Mouse (Mus musculus) hindbrain, embryonic 10.5 days (tissue): ENCODE results near the gene Fam169a. TPM values are rescaled to one million over a fixed set of nuclear protein-coding genes. Genes with fewer than 3 reads are reported as not detected.
"Not testable (repeated sequence)": the region's sequence is repeated elsewhere in the genome, so short reads cannot be mapped to it uniquely, and the experiment has no call there.

ENCODE experiments used
- DNase-seq: peaks from one replicate; pipeline ENCODE4 v3.0.0-alpha.2; 2017; ENCODE audit warnings: low spot score
- H3K27ac ChIP-seq: fragments of 300-500 bp; sonication (generic); 2 replicates; pipeline ENCODE4 v1.5.1; 2016; ENCODE audit warnings: mild to moderate bottlenecking, moderate library complexity
- H3K27me3 ChIP-seq: fragments of 300-500 bp; sonication (generic); 2 replicates; pipeline ENCODE4 v1.6.1; 2016; ENCODE audit warnings: mild to moderate bottlenecking; ENCODE audit not compliant: poor library complexity, insufficient read depth, severe bottlenecking
- H3K36me3 ChIP-seq: fragments of 300-500 bp; sonication (generic); 2 replicates; pipeline ENCODE4 v1.6.1; 2016; ENCODE audit warnings: mild to moderate bottlenecking, moderate library complexity
- H3K4me1 ChIP-seq: fragments of 300-500 bp; sonication (generic); replicated peaks from 2 replicates; pipeline ENCODE4 v1.6.1; 2016; ENCODE audit warnings: mild to moderate bottlenecking
- H3K4me3 ChIP-seq: fragments of 300-500 bp; sonication (generic); 2 replicates; pipeline ENCODE4 v1.5.1; 2016; ENCODE audit warnings: mild to moderate bottlenecking, moderate library complexity
- H3K9me3 ChIP-seq: fragments of 300-500 bp; sonication (generic); 2 replicates; pipeline ENCODE4 v1.6.1; 2016; ENCODE audit warnings: mild to moderate bottlenecking, moderate library complexity
- WGBS: fragments of 180-500 bp; shearing (Covaris S2); methylation state at CpG from one replicate; pipeline ENCODE4 v1.1.7; 2016; 5-methylcytosine and 5-hydroxymethylcytosine counted together
- polyA plus RNA-seq: library from polyadenylated mRNA; unstranded; fragments of >200 nt; fragmentation: Nextera tagmentation; extraction: Ambion mirVana; gene quantifications from 2 replicates; pipeline ENCODE4 v1.2.1, GENCODE M21; 2016

The Fam169a gene
- polyA plus RNA-seq, 1 experiment from 2014 or later, result 6.9 TPM

- H3K27ac ChIP-seq, result no peak overlapping the region
- no peaks in the 10 kb centered on the region for H3K36me3 ChIP-seq
- H3K9me3 ChIP-seq, result no peaks in the 10 kb centered on the region
- H3K4me1 ChIP-seq, result peaks cover 29% of the 10 kb centered on the region
- DNase-seq, result no peak
- no peak overlapping the region for H3K4me3 ChIP-seq
- H3K27me3 ChIP-seq, result peaks cover 25% of the 10 kb centered on the region; the same call in 1 of the 2 replicates
- 87% methylated on average over 2 of the region's 2 CpGs for WGBS
Measured at GRCm38 (mm10) chr13:97063431-97063830, 3.7 kb upstream of the Fam169a start.

GRCm38 (mm10) chr13:97064413-97064812 lies 2.7 kb upstream of the Fam169a start:
- no peaks in the 10 kb centered on the region for H3K9me3 ChIP-seq
- no peak overlapping the region for H3K4me3 ChIP-seq
- H3K4me1 ChIP-seq, result peaks cover 29% of the 10 kb centered on the region
- H3K27me3 ChIP-seq, result peaks cover 31% of the 10 kb centered on the region; the same call in 1 of the 2 replicates
- WGBS, result 60% methylated on average over 3 of the region's 3 CpGs
- H3K36me3 ChIP-seq, result no peaks in the 10 kb centered on the region
- no peak for DNase-seq
- H3K27ac ChIP-seq, result peak overlapping the region; percentile 67

DNA sequence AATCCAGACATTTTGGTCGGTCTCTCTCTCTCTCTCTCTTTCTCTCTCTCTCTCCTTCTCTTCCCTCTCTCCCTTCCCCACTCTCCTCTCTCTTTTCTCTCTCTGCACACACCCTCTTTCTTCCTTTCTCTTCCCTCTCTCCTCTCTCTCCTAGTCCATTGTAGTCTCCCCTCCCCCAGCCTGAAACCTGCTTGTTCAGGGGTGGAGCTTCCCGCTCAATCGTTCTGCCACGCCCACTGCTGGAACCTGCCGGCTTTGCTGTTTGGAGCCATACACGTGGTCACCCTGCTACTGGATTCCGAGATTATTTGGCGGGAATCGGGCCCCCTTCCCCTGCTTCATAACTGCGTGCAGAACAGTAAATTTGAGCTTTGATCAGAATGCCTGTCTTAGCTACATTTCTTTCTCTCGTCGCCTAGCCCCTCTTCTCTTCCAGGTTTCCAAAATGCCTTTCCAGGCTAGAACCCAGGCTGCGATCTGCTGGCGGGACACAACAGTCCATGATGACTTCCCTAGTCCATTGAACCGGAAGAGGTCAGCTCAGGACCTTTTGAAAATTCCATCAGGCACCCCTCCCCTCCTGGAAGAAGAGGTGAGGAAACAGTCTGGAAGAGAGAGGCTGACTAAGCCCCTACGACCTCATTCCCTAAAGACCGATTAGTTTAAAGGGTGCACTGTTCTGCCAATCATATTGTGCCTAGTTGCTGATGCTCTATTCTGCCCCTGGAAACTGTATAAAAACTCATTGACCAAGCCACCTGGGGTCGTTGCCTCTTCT lies 2.1 kb upstream of the Fam169a start:
- peak overlapping the region; percentile 67; the same call in 1 of the 2 replicates for H3K27ac ChIP-seq
- not testable (repeated sequence) for DNase-seq

DNA sequence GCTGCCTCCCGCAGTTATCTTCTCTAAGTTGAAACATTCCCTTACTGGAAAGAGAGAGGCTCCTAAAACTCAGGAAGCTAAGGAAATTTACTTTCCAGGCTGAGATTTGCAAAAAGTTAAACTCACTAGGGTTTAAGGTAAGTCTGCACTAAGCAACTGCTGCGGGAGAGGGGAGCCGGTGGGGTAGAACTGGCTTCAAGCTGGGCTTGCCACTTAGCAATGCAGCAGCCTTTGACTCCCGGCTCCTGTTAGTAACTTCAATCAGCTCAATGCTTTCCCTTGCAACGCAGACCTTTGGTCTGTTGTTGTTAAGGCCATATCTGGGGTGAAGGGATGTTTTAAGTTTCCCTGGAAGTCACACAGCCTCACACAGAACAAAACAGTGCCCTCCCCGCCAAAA lies 605 bp downstream of the Fam169a start:
- H3K27me3 ChIP-seq, result peaks cover 40% of the 10 kb centered on the region
- peaks cover 31% of the 10 kb centered on the region for H3K4me1 ChIP-seq
- 3% methylated on average over 6 of the region's 6 CpGs for WGBS
- peak; percentile 23 for DNase-seq
- H3K27ac ChIP-seq, result peak overlapping the region; percentile 68
- H3K36me3 ChIP-seq, result no peaks in the 10 kb centered on the region
- H3K4me3 ChIP-seq, result 0 out of 2 replicates have a peak overlapping the region, but pooled peaks have one; percentile 13
- no peaks in the 10 kb centered on the region for H3K9me3 ChIP-seq

More for the DNA sequence above, 2.1 kb upstream of the Fam169a start:
- H3K9me3 ChIP-seq, H3K4me3 ChIP-seq, H3K36me3 ChIP-seq: not testable (repeated sequence)
- Histone ChIP-seq H3K4me1 (peaks cover 29% of the 10 kb centered on the region), H3K27me3 (peaks cover 37% of the 10 kb centered on the region)
- 45% methylated on average over 18 of the region's 18 CpGs for WGBS

GRCm38 (mm10) chr13:97068151-97068550 lies 1.1 kb downstream of the Fam169a start:
- peaks cover 40% of the 10 kb centered on the region for H3K27me3 ChIP-seq
- H3K27ac ChIP-seq, result no peak overlapping the region
- H3K36me3 ChIP-seq, result no peaks in the 10 kb centered on the region
- no peak overlapping the region for H3K4me3 ChIP-seq
- no peak for DNase-seq
- no peaks in the 10 kb centered on the region for H3K9me3 ChIP-seq
- WGBS, result 31% methylated on average over 8 of the region's 8 CpGs
- peaks cover 34% of the 10 kb centered on the region for H3K4me1 ChIP-seq

DNA sequence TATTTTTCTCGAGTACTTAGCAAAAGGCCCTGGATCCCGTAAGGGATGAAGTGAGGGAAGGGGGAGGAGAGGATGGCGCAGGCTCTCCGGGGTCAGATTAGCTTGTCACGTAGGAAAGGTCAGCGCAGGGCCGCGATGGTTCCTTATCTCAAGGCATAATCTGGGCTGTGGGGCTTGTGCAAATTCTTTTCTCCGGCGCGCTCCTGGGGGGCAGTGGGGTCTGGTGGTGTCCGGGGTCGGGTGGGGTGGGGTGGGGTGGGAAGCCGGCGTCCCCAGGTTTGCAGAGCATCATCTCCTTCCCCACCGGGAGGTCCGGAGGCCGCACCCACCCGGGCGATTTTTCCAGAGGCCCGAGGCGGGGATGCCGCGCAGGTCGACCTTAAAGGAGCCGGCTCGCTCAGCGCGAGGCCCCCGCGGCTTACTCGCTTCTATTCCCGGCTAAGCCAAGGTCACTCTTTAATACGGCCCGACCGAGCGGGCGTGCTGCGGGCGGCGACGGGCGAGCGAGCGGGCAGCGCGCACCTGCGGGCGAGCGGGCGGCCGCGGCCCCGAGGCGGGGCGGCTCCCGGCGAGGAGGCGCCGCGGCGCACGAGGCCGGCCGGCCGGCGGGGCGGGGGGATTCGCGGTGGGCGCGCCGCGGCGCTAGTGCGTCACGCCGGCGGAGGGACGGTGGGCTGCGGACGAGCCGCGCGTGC lies 4.0 kb downstream of the Fam169a start:
- peak overlapping the region; percentile 92 for H3K27ac ChIP-seq
- DNase-seq, result peak; percentile 64
- peaks cover 34% of the 10 kb centered on the region for H3K27me3 ChIP-seq
- peak overlapping the region; percentile 84 for H3K4me3 ChIP-seq
- H3K9me3 ChIP-seq, result no peaks in the 10 kb centered on the region
- peaks cover 25% of the 10 kb centered on the region for H3K4me1 ChIP-seq
- no peaks in the 10 kb centered on the region for H3K36me3 ChIP-seq
- under 1% methylated on average over 85 of the region's 85 CpGs for WGBS

- H3K27me3 ChIP-seq, result peaks cover 30% of the 10 kb centered on the region
- H3K4me3 ChIP-seq, result peak overlapping the region; percentile 84
- H3K9me3 ChIP-seq, result no peaks in the 10 kb centered on the region
- peak overlapping the region; percentile 92 for H3K27ac ChIP-seq
- WGBS, result under 1% methylated on average over 76 of the region's 76 CpGs
- no peaks in the 10 kb centered on the region for H3K36me3 ChIP-seq
- peak; percentile 65 for DNase-seq
- peaks cover 23% of the 10 kb centered on the region for H3K4me1 ChIP-seq
Measured at GRCm38 (mm10) chr13:97071626-97072241, 4.6 kb downstream of the Fam169a start.

DNA sequence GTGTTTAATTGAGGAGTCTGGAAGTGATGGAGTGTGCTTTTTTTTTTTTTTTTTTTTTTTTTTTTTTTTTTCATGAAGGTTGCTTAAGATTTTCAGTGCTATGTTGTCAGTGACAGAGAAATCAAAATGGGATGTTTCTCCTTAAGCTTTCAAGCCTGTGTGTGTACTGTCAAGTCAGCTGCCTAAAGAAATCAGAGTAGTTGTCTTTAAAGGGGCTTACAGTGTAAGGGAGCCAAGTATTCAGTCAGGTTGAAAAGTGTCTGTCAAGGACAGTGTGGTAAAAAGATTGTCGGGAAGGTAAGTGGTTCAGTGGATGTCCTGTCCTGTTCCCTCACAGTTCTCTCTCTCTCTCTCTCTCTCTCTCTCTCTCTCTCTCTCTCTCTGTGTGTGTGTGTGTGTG lies 6.4 kb downstream of the Fam169a start:
- no peak overlapping the region for H3K27ac ChIP-seq
- H3K9me3 ChIP-seq, result no peaks in the 10 kb centered on the region
- DNase-seq, result no peak
- peaks cover 14% of the 10 kb centered on the region for H3K27me3 ChIP-seq
- 74% methylated on average over 1 of the region's 1 CpGs for WGBS
- no peak overlapping the region for H3K4me3 ChIP-seq
- no peaks in the 10 kb centered on the region for H3K36me3 ChIP-seq
- peaks cover 10% of the 10 kb centered on the region; the same call in 1 of the 2 replicates for H3K4me1 ChIP-seq

DNA sequence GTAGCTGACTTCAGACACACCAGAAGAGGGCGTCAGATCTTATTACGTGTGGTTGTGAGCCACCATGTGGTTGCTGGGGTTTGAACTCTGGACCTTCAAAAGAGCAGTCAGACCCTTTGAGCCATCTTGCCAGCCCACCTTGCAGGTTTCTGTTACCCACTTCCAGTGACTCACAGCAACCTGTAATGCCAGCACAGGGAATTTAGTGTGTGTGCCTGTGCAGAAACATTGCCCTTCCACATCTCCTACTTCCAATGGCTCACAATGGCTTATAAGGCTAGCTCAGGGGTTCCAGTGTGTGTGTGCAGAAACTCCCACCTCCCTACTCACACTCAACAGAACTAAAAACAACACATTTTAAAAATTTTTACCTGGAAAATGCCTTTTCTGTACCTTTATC lies 10.5 kb downstream of the Fam169a start:
- WGBS, result 96% methylated on average over 2 of the region's 2 CpGs
- H3K4me1 ChIP-seq, result 0 out of 2 replicates have a peak, but pooled peaks cover 4% of the 10 kb centered on the region

GRCm38 (mm10) chr13:97080201-97080600 lies 13.1 kb downstream of the Fam169a start:
- Histone ChIP-seq H3K4me1 (peaks cover 6% of the 10 kb centered on the region), H3K27me3 (no peaks in the 10 kb centered on the region)
- 88% methylated on average over 2 of the region's 2 CpGs for WGBS

More for the DNA sequence above, 10.5 kb downstream of the Fam169a start:
- Histone ChIP-seq H3K9me3 (no peaks in the 10 kb centered on the region), H3K27me3 (no peaks in the 10 kb centered on the region), H3K4me3 (no peak overlapping the region), H3K27ac (no peak overlapping the region), H3K36me3 (no peaks in the 10 kb centered on the region)
- no peak for DNase-seq

GRCm38 (mm10) chr13:97080615-97081014 lies 13.5 kb downstream of the Fam169a start:
- no peak for DNase-seq
- no peaks in the 10 kb centered on the region for H3K27me3 ChIP-seq
- WGBS, result 93% methylated on average over 3 of the region's 3 CpGs
- H3K27ac ChIP-seq, result no peak overlapping the region
- no peaks in the 10 kb centered on the region for H3K9me3 ChIP-seq
- no peak overlapping the region for H3K4me3 ChIP-seq
- H3K4me1 ChIP-seq, result peaks cover 6% of the 10 kb centered on the region
- no peaks in the 10 kb centered on the region for H3K36me3 ChIP-seq

More at GRCm38 (mm10) chr13:97080201-97080600, 13.1 kb downstream of the Fam169a start:
- DNase-seq, result no peak
- H3K36me3 ChIP-seq, result no peaks in the 10 kb centered on the region
- no peak overlapping the region for H3K4me3 ChIP-seq
- H3K9me3 ChIP-seq, result no peaks in the 10 kb centered on the region
- H3K27ac ChIP-seq, result no peak overlapping the region

DNA sequence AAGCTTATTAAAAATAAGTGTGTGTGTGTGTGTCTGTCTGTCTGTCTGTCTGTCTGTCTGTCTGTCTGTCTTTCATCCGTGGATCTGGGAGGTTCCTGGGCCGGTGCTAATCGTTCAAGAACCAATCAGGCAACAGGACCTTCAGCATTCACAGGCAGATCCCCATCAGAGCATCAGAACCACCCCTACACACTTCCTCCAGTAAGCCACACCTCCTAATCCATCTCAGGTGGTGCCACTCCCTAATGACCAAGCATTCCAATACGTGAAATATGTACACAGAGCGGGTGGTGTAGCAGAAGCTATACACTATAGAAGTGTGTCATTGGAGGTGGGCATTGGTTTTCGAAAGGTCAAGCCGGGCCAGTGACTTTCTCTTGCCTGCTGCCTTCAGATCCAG lies 15.3 kb downstream of the Fam169a start:
- Histone ChIP-seq H3K9me3 (no peaks in the 10 kb centered on the region), H3K4me3 (no peak overlapping the region), H3K4me1 (peaks cover 6% of the 10 kb centered on the region), H3K27me3 (no peaks in the 10 kb centered on the region), H3K27ac (no peak overlapping the region), H3K36me3 (no peaks in the 10 kb centered on the region)
- 95% methylated on average over 7 of the region's 7 CpGs for WGBS
- no peak for DNase-seq
